Mouse (Mus musculus) hindbrain, embryonic 14.5 days (tissue): ENCODE measurements at regions not wholly inside any gene's neighbourhood (a gene's known extent, or its start where the extent isn't known, plus 50 kb on each side); places are given as distances from the start of the nearest gene placed in this dataset.

Source experiments
- ATAC-seq: fragments of 200-750 bp; cut with Nextera tagmentation; 2 replicates; pipeline ENCODE4 v1.8.0; 2017; ENCODE audit warnings: moderate number of reproducible peaks, mild to moderate bottlenecking, moderate TSS enrichment, moderate library complexity; ENCODE audit not compliant: low FRiP score
- DNase-seq: peaks from one replicate; pipeline ENCODE4 v3.0.0-alpha.2; 2015; ENCODE audit warnings: low spot score
- H3K27ac ChIP-seq: fragments of 300-500 bp; sonication (generic); 2 replicates; pipeline ENCODE4 v1.5.1; 2014; ENCODE audit warnings: mild to moderate bottlenecking, moderate library complexity
- H3K27me3 ChIP-seq: fragments of 300-500 bp; sonication (generic); 2 replicates; pipeline ENCODE4 v1.6.1; 2014; ENCODE audit warnings: mild to moderate bottlenecking, low read length, mixed read lengths; ENCODE audit not compliant: control insufficient read depth, insufficient read depth
- H3K36me3 ChIP-seq: fragments of 300-500 bp; sonication (generic); replicated peaks from 2 replicates; pipeline ENCODE4 v1.6.1; 2014; ENCODE audit not compliant: control insufficient read depth, insufficient read depth
- H3K4me1 ChIP-seq: fragments of 300-500 bp; sonication (generic); replicated peaks from 2 replicates; pipeline ENCODE4 v1.6.1; 2014; ENCODE audit warnings: antibody characterized with exemption, low read length, mixed read lengths; ENCODE audit not compliant: control insufficient read depth, insufficient read depth
- H3K4me2 ChIP-seq: fragments of 300-500 bp; sonication (generic); replicated peaks from 2 replicates; pipeline ENCODE4 v1.6.1; 2014; ENCODE audit warnings: mild to moderate bottlenecking, moderate library complexity
- H3K4me3 ChIP-seq: fragments of 300-500 bp; sonication (generic); replicated peaks from 2 replicates; pipeline ENCODE4 v1.5.1; 2014; ENCODE audit warnings: mild to moderate bottlenecking, low read length
- H3K9ac ChIP-seq: fragments of 300-500 bp; sonication (generic); 2 replicates; pipeline ENCODE4 v1.6.1; 2014
- H3K9me3 ChIP-seq: fragments of 300-500 bp; sonication (generic); 2 replicates; pipeline ENCODE4 v1.6.1; 2016; ENCODE audit warnings: low read length; ENCODE audit not compliant: control insufficient read depth
- WGBS: fragments of 180-500 bp; shearing (Covaris S2); extraction: QIAGEN DNeasy Blood & Tissue Kit; methylation state at CpG from one replicate; pipeline ENCODE4 v1.1.7; 2014; 5-methylcytosine and 5-hydroxymethylcytosine counted together

GRCm38 (mm10) chr7:89042977-89043376 lies 361.0 kb downstream of the Tmem135 start:
- no peak overlapping the region for H3K9ac ChIP-seq
- no peaks in the 10 kb centered on the region for H3K36me3 ChIP-seq
- no peak overlapping the region for H3K27ac ChIP-seq
- no peak overlapping the region for H3K4me3 ChIP-seq
- no peaks in the 10 kb centered on the region for H3K4me1 ChIP-seq
- DNase-seq (peak; percentile 56), ATAC-seq (no peak; the same call in 1 of the 2 replicates)
- 59% methylated on average over 1 of the region's 1 CpGs for WGBS
- H3K27me3 ChIP-seq: no peaks in the 10 kb centered on the region
- no peak overlapping the region for H3K4me2 ChIP-seq
- no peaks in the 10 kb centered on the region for H3K9me3 ChIP-seq

GRCm38 (mm10) chr7:89041287-89041686 lies 362.7 kb downstream of the Tmem135 start:
- DNase-seq: no peak
- no peak for ATAC-seq
- 87% methylated on average over 5 of the region's 5 CpGs for WGBS
- no peak overlapping the region for H3K9ac ChIP-seq
- H3K4me1 ChIP-seq: no peaks in the 10 kb centered on the region
- H3K9me3 ChIP-seq: no peaks in the 10 kb centered on the region
- H3K27ac ChIP-seq: no peak overlapping the region
- H3K4me2 ChIP-seq: no peak overlapping the region
- H3K4me3 ChIP-seq: no peak overlapping the region
- no peaks in the 10 kb centered on the region for H3K27me3 ChIP-seq
- no peaks in the 10 kb centered on the region for H3K36me3 ChIP-seq

GRCm38 (mm10) chr7:89040139-89040538 lies 363.9 kb downstream of the Tmem135 start:
- Histone ChIP-seq H3K27me3 (no peaks in the 10 kb centered on the region), H3K4me2 (no peak overlapping the region), H3K4me1 (no peaks in the 10 kb centered on the region), H3K27ac (no peak overlapping the region), H3K9me3 (no peaks in the 10 kb centered on the region), H3K9ac (no peak overlapping the region), H3K36me3 (no peaks in the 10 kb centered on the region), H3K4me3 (no peak overlapping the region)
- DNase-seq (no peak), ATAC-seq (no peak)
- 22% methylated on average over 6 of the region's 6 CpGs for WGBS

GRCm38 (mm10) chr7:89035138-89035996 lies 368.7 kb downstream of the Tmem135 start:
- DNase-seq: no peak
- H3K27me3 ChIP-seq: no peaks in the 10 kb centered on the region
- no peak overlapping the region for H3K4me3 ChIP-seq
- ATAC-seq: no peak
- no peak overlapping the region for H3K9ac ChIP-seq
- no peaks in the 10 kb centered on the region for H3K4me1 ChIP-seq
- no peak overlapping the region for H3K4me2 ChIP-seq
- WGBS: 48% methylated on average over 2 of the region's 2 CpGs
- H3K9me3 ChIP-seq: no peaks in the 10 kb centered on the region
- H3K27ac ChIP-seq: no peak overlapping the region
- H3K36me3 ChIP-seq: no peaks in the 10 kb centered on the region

GRCm38 (mm10) chr7:89023230-89024030 lies 380.6 kb downstream of the Tmem135 start:
- DNase-seq (no peak), ATAC-seq (no peak)
- no peak overlapping the region for H3K9ac ChIP-seq
- no peak overlapping the region for H3K4me3 ChIP-seq
- no peaks in the 10 kb centered on the region for H3K27me3 ChIP-seq
- H3K4me1 ChIP-seq: no peaks in the 10 kb centered on the region
- WGBS: 80% methylated on average over 3 of the region's 3 CpGs
- H3K27ac ChIP-seq: no peak overlapping the region
- H3K9me3 ChIP-seq: no peaks in the 10 kb centered on the region
- H3K36me3 ChIP-seq: no peaks in the 10 kb centered on the region
- H3K4me2 ChIP-seq: no peak overlapping the region

- Histone ChIP-seq H3K4me2 (no peak overlapping the region), H3K27ac (no peak overlapping the region), H3K4me1 (no peaks in the 10 kb centered on the region), H3K36me3 (no peaks in the 10 kb centered on the region), H3K4me3 (no peak overlapping the region), H3K9ac (no peak overlapping the region), H3K27me3 (no peaks in the 10 kb centered on the region), H3K9me3 (peaks cover 4% of the 10 kb centered on the region; the same call in 1 of the 2 replicates)
- 69% methylated on average over 4 of the region's 4 CpGs for whole genome bisulfite sequencing
- DNase-seq: no peak
- ATAC-seq: peak; percentile 75; the same call in 1 of the 2 replicates
These were observed 405.1 kb downstream of the Tmem135 start for GRCm38 (mm10) chr7:88998815-88999392.

- H3K27ac ChIP-seq: no peak overlapping the region
- no peak for ATAC-seq
These were observed 406.1 kb downstream of the Tmem135 start for GRCm38 (mm10) chr7:88997815-88998477.

GRCm38 (mm10) chr7:88974436-88974835 lies 429.6 kb downstream of the Tmem135 start:
- WGBS: 74% methylated on average over 4 of the region's 4 CpGs
- no peak overlapping the region for H3K4me3 ChIP-seq

More at GRCm38 (mm10) chr7:88997815-88998477, 406.1 kb downstream of the Tmem135 start:
- no peaks in the 10 kb centered on the region for H3K27me3 ChIP-seq
- H3K4me1 ChIP-seq: no peaks in the 10 kb centered on the region
- H3K9ac ChIP-seq: no peak overlapping the region
- DNase-seq: no peak
- H3K36me3 ChIP-seq: no peaks in the 10 kb centered on the region
- H3K9me3 ChIP-seq: peaks cover 4% of the 10 kb centered on the region; the same call in 1 of the 2 replicates
- 85% methylated on average over 3 of the region's 3 CpGs for WGBS
- H3K4me3 ChIP-seq: no peak overlapping the region
- H3K4me2 ChIP-seq: no peak overlapping the region

GRCm38 (mm10) chr7:88960841-88961240 lies 443.2 kb downstream of the Tmem135 start:
- no peak for ATAC-seq
- no peak overlapping the region for H3K9ac ChIP-seq
- no peak overlapping the region for H3K4me3 ChIP-seq
- H3K36me3 ChIP-seq: no peaks in the 10 kb centered on the region
- no peaks in the 10 kb centered on the region for H3K9me3 ChIP-seq
- H3K27ac ChIP-seq: no peak overlapping the region
- no peaks in the 10 kb centered on the region for H3K27me3 ChIP-seq
- H3K4me2 ChIP-seq: no peak overlapping the region
- H3K4me1 ChIP-seq: no peaks in the 10 kb centered on the region
- DNase-seq: no peak

More at GRCm38 (mm10) chr7:88974436-88974835, 429.6 kb downstream of the Tmem135 start:
- H3K36me3 ChIP-seq: no peaks in the 10 kb centered on the region
- DNase-seq (no peak), ATAC-seq (no peak)
- H3K9me3 ChIP-seq: no peaks in the 10 kb centered on the region
- H3K27ac ChIP-seq: no peak overlapping the region
- no peak overlapping the region for H3K4me2 ChIP-seq
- no peaks in the 10 kb centered on the region for H3K4me1 ChIP-seq
- H3K27me3 ChIP-seq: no peaks in the 10 kb centered on the region
- no peak overlapping the region for H3K9ac ChIP-seq
